In the genomic region with DNA sequence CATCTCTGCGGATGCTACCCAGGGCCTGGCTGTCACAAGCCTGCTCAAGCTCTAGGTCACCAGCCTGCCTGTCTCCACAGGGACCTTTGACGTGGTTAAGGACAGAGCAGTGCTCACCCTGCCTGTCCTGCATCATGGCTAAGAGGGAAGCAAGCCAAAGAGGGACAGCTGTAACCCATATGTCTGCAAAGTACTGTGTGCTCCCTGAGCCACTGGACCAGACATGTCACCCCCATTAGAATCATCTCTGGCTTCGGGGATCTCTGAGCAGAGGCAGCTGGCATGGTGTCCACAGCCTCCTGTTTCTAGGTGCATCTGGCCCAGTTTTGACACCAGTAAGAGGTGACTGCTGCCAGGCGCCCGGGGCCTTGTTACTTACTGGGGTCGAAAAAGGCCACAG, we compare ENCODE assay signal across 16 mouse cellular contexts. TPM values are rescaled to one million over a fixed set of nuclear protein-coding genes. Genes with fewer than 3 reads are reported as not detected.
DNase-seq lines count a peak whose midpoint lies in the region; ATAC-seq lines count a peak whose summit lies in the region.
"Had no signal": no experiment of that assay in that cellular context is flagged by ENCODE, and none has a peak within 500 bp of the region (broad histone marks: within the 10 kb centered on the region; RNA-seq: fewer than 3 reads in every experiment).

No protein-coding gene starts in this region.

- no peak overlapping the region for H3K4me3 ChIP-seq in hindbrain, embryonic 16.5 days (ENCODE audit: low read length)
- H3K4me3 ChIP-seq in hindbrain, embryonic 11.5 days (ENCODE audit: low read depth, low read length): no peak overlapping the region
- no peak overlapping the region for H3K4me3 ChIP-seq in midbrain, embryonic 11.5 days (ENCODE audit: low read depth, low read length)
- no peak overlapping the region for H3K4me3 ChIP-seq in midbrain, embryonic 13.5 days (replicated peaks)
- H3K4me3 ChIP-seq: embryonic facial prominence, embryonic 10.5 days; forebrain, embryonic 12.5 days; liver, embryonic 12.5 days had no signal

- H3K36me3 ChIP-seq in hindbrain, embryonic 16.5 days (ENCODE audit: control insufficient read depth, insufficient read depth, low read length): no peaks in the 10 kb centered on the region
- no peaks in the 10 kb centered on the region for H3K36me3 ChIP-seq in hindbrain, embryonic 11.5 days (ENCODE audit: control insufficient read depth, insufficient read depth, low read length)
- H3K36me3 ChIP-seq in midbrain, embryonic 11.5 days (ENCODE audit: control insufficient read depth, insufficient read depth, low read length): no peaks in the 10 kb centered on the region
- peaks cover 5% of the 10 kb centered on the region; the same call in 1 of the 2 replicates for H3K36me3 ChIP-seq in midbrain, embryonic 13.5 days
- H3K36me3 ChIP-seq: forebrain, embryonic 12.5 days; liver, embryonic 12.5 days had no signal

- no peaks in the 10 kb centered on the region for H3K9me3 ChIP-seq in hindbrain, embryonic 16.5 days (ENCODE audit: control insufficient read depth, low read length)
- H3K9me3 ChIP-seq in hindbrain, embryonic 11.5 days (ENCODE audit: control insufficient read depth, low read length): no peaks in the 10 kb centered on the region
- no peaks in the 10 kb centered on the region for H3K9me3 ChIP-seq in midbrain, embryonic 11.5 days (ENCODE audit: control insufficient read depth, low read length)
- H3K9me3 ChIP-seq in midbrain, embryonic 13.5 days: no peaks in the 10 kb centered on the region
- H3K9me3 ChIP-seq: embryonic facial prominence, embryonic 10.5 days; forebrain, embryonic 12.5 days; liver, embryonic 12.5 days had no signal

- WGBS in hindbrain, embryonic 16.5 days: 74% methylated on average over 6 of the region's 6 CpGs
- WGBS in hindbrain, embryonic 11.5 days: 86% methylated on average over 6 of the region's 6 CpGs
- 86% methylated on average over 6 of the region's 6 CpGs for WGBS in midbrain, embryonic 11.5 days
- 81% methylated on average over 6 of the region's 6 CpGs for WGBS in midbrain, embryonic 13.5 days

- ATAC-seq in hindbrain, embryonic 16.5 days: peak; percentile 48; the same call in 1 of the 2 replicates
- no peak for ATAC-seq in hindbrain, embryonic 11.5 days (ENCODE audit: low FRiP score)
- no peak for ATAC-seq in midbrain, embryonic 11.5 days (ENCODE audit: low FRiP score)
- no peak for ATAC-seq in midbrain, embryonic 13.5 days
- ATAC-seq: liver, embryonic 12.5 days had no signal

- H3K9ac ChIP-seq in hindbrain, embryonic 16.5 days (ENCODE audit: low read depth, low read length): no peak overlapping the region
- no peak overlapping the region for H3K9ac ChIP-seq in hindbrain, embryonic 11.5 days (ENCODE audit: low read depth, low read length)
- H3K9ac ChIP-seq in midbrain, embryonic 11.5 days (ENCODE audit: low read length): no peak overlapping the region
- no peak overlapping the region for H3K9ac ChIP-seq in midbrain, embryonic 13.5 days (replicated peaks)
- H3K9ac ChIP-seq: forebrain, embryonic 12.5 days; liver, embryonic 12.5 days had no signal

- no peak overlapping the region for H3K27ac ChIP-seq in hindbrain, embryonic 16.5 days (ENCODE audit: low read depth, low read length)
- H3K27ac ChIP-seq in hindbrain, embryonic 11.5 days (ENCODE audit: low read depth, low read length): no peak overlapping the region
- no peak overlapping the region for H3K27ac ChIP-seq in midbrain, embryonic 11.5 days (ENCODE audit: low read depth, low read length)
- no peak overlapping the region for H3K27ac ChIP-seq in midbrain, embryonic 13.5 days
- H3K27ac ChIP-seq: embryonic facial prominence, embryonic 10.5 days; forebrain, embryonic 12.5 days; liver, embryonic 12.5 days had no signal

- no peak overlapping the region for H3K4me2 ChIP-seq in hindbrain, embryonic 16.5 days (ENCODE audit: low read length)
- H3K4me2 ChIP-seq in hindbrain, embryonic 11.5 days (replicated peaks; ENCODE audit: low read depth, low read length): no peak overlapping the region
- no peak overlapping the region for H3K4me2 ChIP-seq in midbrain, embryonic 11.5 days
- no peak overlapping the region for H3K4me2 ChIP-seq in midbrain, embryonic 13.5 days (replicated peaks)
- H3K4me2 ChIP-seq: forebrain, embryonic 12.5 days; liver, embryonic 12.5 days had no signal

- peak; percentile 26 for DNase-seq in adrenal gland, postnatal 14 days
- DNase-seq in adrenal gland, postnatal 4 days (ENCODE audit: low spot score in 2 of 2): no peak
- no peak for DNase-seq in hindbrain, embryonic 11.5 days (ENCODE audit: low spot score)
- peak; percentile 60 for DNase-seq in midbrain, embryonic 11.5 days (ENCODE audit: low spot score, missing footprints)
- DNase-seq in retina, postnatal 1 day: peak; percentile 52
- no peak for DNase-seq in embryo, embryonic 10 days (ENCODE audit: low spot score)
- DNase-seq: layer of hippocampus, postnatal 36 days; midbrain, embryonic 14.5 days had no signal

- H3K4me1 ChIP-seq in hindbrain, embryonic 16.5 days (ENCODE audit: control insufficient read depth, insufficient read depth, low read depth, low read length): no peaks in the 10 kb centered on the region
- no peaks in the 10 kb centered on the region for H3K4me1 ChIP-seq in hindbrain, embryonic 11.5 days (replicated peaks; ENCODE audit: control insufficient read depth, insufficient read depth, low read length)
- H3K4me1 ChIP-seq in midbrain, embryonic 11.5 days (ENCODE audit: control insufficient read depth, insufficient read depth, low read length): no peaks in the 10 kb centered on the region
- H3K4me1 ChIP-seq in midbrain, embryonic 13.5 days (replicated peaks): peaks cover 6% of the 10 kb centered on the region; the same call in 1 of the 2 replicates
- H3K4me1 ChIP-seq: forebrain, embryonic 12.5 days; liver, embryonic 12.5 days had no signal

- H3K27me3 ChIP-seq in hindbrain, embryonic 16.5 days (replicated peaks; ENCODE audit: control insufficient read depth, insufficient read depth, low read length): no peaks in the 10 kb centered on the region
- H3K27me3 ChIP-seq in hindbrain, embryonic 11.5 days (ENCODE audit: control insufficient read depth, insufficient read depth, low read length): no peaks in the 10 kb centered on the region
- no peaks in the 10 kb centered on the region for H3K27me3 ChIP-seq in midbrain, embryonic 11.5 days (ENCODE audit: control insufficient read depth, insufficient read depth, low read length)
- no peaks in the 10 kb centered on the region for H3K27me3 ChIP-seq in midbrain, embryonic 13.5 days
- H3K27me3 ChIP-seq: forebrain, embryonic 12.5 days; liver, embryonic 12.5 days had no signal

RNA-seq across cellular contexts. Expression of gene 2310022B05Rik, which starts 32.7 kb away (rescaled TPM):
- total RNA-seq in adrenal gland, postnatal 14 days (2021): 38.6 and 39.1 TPM in 2 replicates
- 10 to 100 TPM; 75.8 to 77.2 TPM for total RNA-seq in adrenal gland, postnatal 4 days (2021)
- 17.0 and 23.2 TPM in 2 replicates for polyA plus RNA-seq in hindbrain, embryonic 16.5 days (2015; fragmentation: Nextera tagmentation; extraction: Ambion mirVana)
- polyA plus RNA-seq in hindbrain, embryonic 11.5 days (2014; fragmentation: Nextera tagmentation; extraction: Ambion mirVana): 19.6 and 22.6 TPM in 2 replicates
- polyA plus RNA-seq in midbrain, embryonic 11.5 days (2014; fragmentation: Nextera tagmentation; extraction: Ambion mirVana): 17.4 and 21.2 TPM in 2 replicates
- polyA plus RNA-seq in midbrain, embryonic 13.5 days (2015; fragmentation: Nextera tagmentation; extraction: Ambion mirVana): 15.7 and 18.1 TPM in 2 replicates

RNA-seq across cellular contexts. Expression of gene Capn9, which starts 54.6 kb away (rescaled TPM):
- 0.26 TPM in 1 of 2 replicates, not detected in the other for total RNA-seq in adrenal gland, postnatal 14 days (2021)
- under 1 TPM; 0.23 to 0.59 TPM for total RNA-seq in adrenal gland, postnatal 4 days (2021)
- 0.15 and 0.34 TPM in 2 replicates for polyA plus RNA-seq in hindbrain, embryonic 16.5 days (2015; fragmentation: Nextera tagmentation; extraction: Ambion mirVana)
- 0.08 TPM in 1 of 2 replicates, not detected in the other for polyA plus RNA-seq in hindbrain, embryonic 11.5 days (2014; fragmentation: Nextera tagmentation; extraction: Ambion mirVana)
- not detected in 2 replicates for polyA plus RNA-seq in midbrain, embryonic 11.5 days (2014; fragmentation: Nextera tagmentation; extraction: Ambion mirVana)
- 0.07 and 0.10 TPM in 2 replicates for polyA plus RNA-seq in midbrain, embryonic 13.5 days (2015; fragmentation: Nextera tagmentation; extraction: Ambion mirVana)
- total RNA-seq: ES-E14; gastrocnemius, postnatal 4 days; neutrophil, adult 5-6 weeks had no signal
- polyA plus RNA-seq: embryonic facial prominence, embryonic 10.5 days had no signal

Comparison
In these comparisons a context has a peak if more than half of its experiments do, and no peak if none do; other contexts are left out.
1. DNase-seq: peak in adrenal gland, postnatal 14 days (single experiment), midbrain, embryonic 11.5 days (single experiment) and retina, postnatal 1 day (single experiment); none in adrenal gland, postnatal 4 days (0 of 2), hindbrain, embryonic 11.5 days (single experiment) and embryo, embryonic 10 days (single experiment).